Mouse (Mus musculus) spleen, postnatal 36 days (tissue): ENCODE data around the gene Endov.

ENCODE experiments used
- DNase-seq, 2 experiments: peaks; one replicate each; pipeline ENCODE4 v3.0.0; 2022; ENCODE audit warnings: low spot score in 2 of 2, mixed read lengths in 1 of 2

Gene Endov

GRCm38 (mm10) chr11:119545741-119546495, 54.8 kb downstream of the Endov start:
- DNase-seq, result no peak

- DNase-seq, result no peak
Measured at GRCm38 (mm10) chr11:119546496-119547182, 55.5 kb downstream of the Endov start.

GRCm38 (mm10) chr11:119547183-119547921, 56.2 kb downstream of the Endov start, which contains the start of gene Nptx1:
Gene Nptx1, minus strand, starts transcription at chr11:119547753.
- DNase-seq, result no peak

GRCm38 (mm10) chr11:119547951-119548591, 56.9 kb downstream of the Endov start:
- no peak for DNase-seq

GRCm38 (mm10) chr11:119548741-119549370, 57.7 kb downstream of the Endov start:
- DNase-seq, result no peak

- DNase-seq, result no peak
Measured at GRCm38 (mm10) chr11:119549371-119549811, 58.2 kb downstream of the Endov start.

- no peak for DNase-seq
Measured at GRCm38 (mm10) chr11:119550546-119551335, 59.6 kb downstream of the Endov start.

- DNase-seq, result no peak
Measured at GRCm38 (mm10) chr11:119551468-119551867, 60.3 kb downstream of the Endov start.

GRCm38 (mm10) chr11:119552301-119552700, 61.2 kb downstream of the Endov start:
- DNase-seq, result no peak

- DNase-seq, result no peak
Measured at GRCm38 (mm10) chr11:119552902-119553802, 62.0 kb downstream of the Endov start.

- no peak for DNase-seq
Measured at GRCm38 (mm10) chr11:119554706-119555105, 63.6 kb downstream of the Endov start.

- DNase-seq, result no peak
Measured at GRCm38 (mm10) chr11:119555170-119555569, 64.0 kb downstream of the Endov start.

- no peak for DNase-seq
Measured at GRCm38 (mm10) chr11:119557940-119558869, 67.1 kb downstream of the Endov start.

- no peak for DNase-seq
Measured at GRCm38 (mm10) chr11:119558870-119559610, 67.9 kb downstream of the Endov start.
